Mouse (Mus musculus): Measurements from ENCODE around the gene Tmprss13.

The Tmprss13 gene

GRCm38 (mm10) chr9:45318855-45319254, at the start of gene Tmprss13:
Tmprss13 (plus strand) TSS chr9:45319100.
- no peak for DNase-seq (ENCODE audit: extremely low read depth, insufficient read length, low spot score)

- no peak for DNase-seq (ENCODE audit: extremely low read depth, insufficient read length, low spot score)
Observed at GRCm38 (mm10) chr9:45272213-45272612, 46.7 kb upstream of the Tmprss13 start.

DNA sequence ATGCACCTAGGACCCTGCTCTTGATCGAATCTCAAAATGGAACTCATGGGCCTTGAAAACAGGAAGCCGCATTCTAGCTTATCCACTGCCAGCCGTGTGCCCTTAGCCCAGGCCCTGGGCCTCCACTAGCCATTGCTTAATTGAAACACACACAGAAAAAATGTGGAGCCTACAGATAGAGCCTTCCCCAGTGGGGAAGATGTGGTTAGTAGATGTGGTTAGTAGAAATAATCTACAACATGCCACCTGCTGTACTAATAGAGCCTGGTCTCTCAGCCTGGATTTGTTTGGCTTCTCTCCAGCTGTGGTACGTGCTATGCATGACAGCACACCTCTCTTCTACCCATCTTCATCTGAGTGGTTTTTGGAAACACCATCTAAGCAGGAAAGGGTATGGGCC, 44.7 kb upstream of the Tmprss13 start:
- DNase-seq (ENCODE audit: extremely low read depth, insufficient read length, low spot score) = no peak

DNA sequence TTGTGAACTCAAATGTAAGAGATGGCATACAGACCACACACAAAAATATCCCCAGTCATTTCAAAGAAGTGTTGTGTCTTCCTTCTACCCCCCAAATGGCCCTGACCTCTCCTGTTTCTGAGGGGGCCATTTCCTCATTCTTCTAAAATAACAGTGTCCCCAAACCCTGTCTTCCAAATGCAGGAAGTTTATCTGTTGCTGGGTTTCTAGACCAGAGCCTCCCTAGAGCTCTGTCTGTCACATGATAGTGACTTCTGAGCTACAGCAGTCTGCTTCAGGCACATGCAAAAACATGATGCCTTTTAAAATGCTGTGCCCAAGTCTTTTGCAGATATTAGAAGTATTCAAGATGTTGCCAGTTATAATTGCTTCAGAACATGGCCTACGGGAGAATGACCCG, 44.3 kb upstream of the Tmprss13 start:
- no peak for DNase-seq (ENCODE audit: extremely low read depth, insufficient read length, low spot score)

- no peak for DNase-seq (ENCODE audit: extremely low read depth, insufficient read length, low spot score)
Observed at GRCm38 (mm10) chr9:45280059-45280458, 38.8 kb upstream of the Tmprss13 start.

- DNase-seq (ENCODE audit: extremely low read depth, insufficient read length, low spot score) = no peak
Observed at GRCm38 (mm10) chr9:45280891-45281290, 38.0 kb upstream of the Tmprss13 start.

- DNase-seq (ENCODE audit: extremely low read depth, insufficient read length, low spot score) = no peak
Observed at GRCm38 (mm10) chr9:45282466-45282865, 36.4 kb upstream of the Tmprss13 start.

GRCm38 (mm10) chr9:45291481-45292168, 27.3 kb upstream of the Tmprss13 start:
- no peak for DNase-seq (ENCODE audit: extremely low read depth, insufficient read length, low spot score)

DNA sequence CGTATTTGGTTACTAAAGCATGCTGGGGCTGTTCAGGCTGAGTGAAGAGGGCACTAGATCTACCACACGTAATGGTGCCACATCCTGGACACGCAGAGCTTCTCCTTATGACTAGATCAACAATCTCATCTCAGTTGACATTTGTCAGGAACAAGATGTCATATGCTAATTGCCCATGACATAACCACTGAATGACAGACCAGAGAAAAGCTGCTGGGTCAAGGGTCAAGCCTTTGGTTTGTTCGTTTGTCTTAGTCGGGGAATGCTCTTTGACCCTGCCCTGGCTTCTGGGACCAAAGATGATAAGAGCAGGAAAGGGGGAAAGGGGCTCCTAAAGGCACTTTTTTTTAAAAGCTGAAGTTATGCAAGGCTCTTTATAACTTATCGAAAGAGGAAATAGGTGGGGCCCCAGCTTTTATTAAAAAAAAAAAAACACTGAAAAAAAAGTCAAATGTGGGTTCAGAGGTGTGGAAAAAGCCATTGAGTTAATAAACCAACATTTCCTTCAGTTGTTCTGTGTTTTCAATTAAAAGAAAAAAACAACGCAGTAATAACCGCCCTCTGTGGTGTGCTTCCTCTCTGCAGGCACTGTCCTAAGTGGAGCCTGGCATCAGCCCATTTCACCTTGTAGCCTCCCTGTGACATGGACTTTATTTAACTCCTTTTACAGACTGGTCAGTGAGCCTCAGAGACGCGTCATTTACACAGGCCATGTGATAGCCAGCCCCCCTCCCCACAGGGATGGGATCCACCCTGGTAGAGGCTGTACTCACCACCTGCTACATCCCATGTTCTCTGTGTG, 24.5 kb upstream of the Tmprss13 start:
- no peak for DNase-seq (ENCODE audit: extremely low read depth, insufficient read length, low spot score)

DNA sequence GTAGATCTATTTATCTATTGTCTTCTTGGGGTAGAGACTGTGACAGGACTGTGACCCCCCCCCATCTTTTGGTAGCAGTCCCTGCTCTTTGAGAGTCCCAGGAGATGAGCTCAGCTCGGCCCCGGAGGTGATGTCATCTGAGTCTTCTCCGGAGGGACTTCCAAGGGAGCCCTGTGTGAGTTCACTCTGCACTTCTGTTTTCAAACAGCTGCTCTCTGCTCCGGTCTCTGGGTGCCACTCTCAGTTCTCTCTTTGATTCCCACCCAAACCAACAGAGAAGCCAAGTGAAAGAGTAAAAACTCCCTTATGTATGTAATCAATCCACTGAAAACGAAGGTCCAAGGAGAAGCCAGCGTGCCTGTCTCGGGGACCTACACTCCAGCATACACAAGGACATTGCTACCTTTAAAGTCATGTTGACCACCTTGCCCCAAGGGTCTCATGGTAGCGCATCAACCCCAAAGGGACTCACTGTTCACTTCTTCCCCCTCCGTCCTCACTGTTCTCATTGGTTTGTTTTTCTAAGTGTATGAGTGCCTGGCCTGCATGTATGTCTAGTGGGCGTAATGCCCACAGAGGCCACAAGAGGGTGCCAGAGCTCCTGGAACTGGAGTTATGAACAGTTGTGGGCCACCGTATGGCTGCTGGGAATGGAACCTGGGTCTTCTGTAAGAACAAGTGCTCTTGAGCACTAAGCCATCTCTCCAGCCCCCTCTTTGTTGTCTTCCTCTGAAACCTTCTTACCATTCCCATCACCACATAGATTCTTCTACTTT, 19.5 kb upstream of the Tmprss13 start:
- no peak for DNase-seq (ENCODE audit: extremely low read depth, insufficient read length, low spot score)

GRCm38 (mm10) chr9:45300422-45301104, 18.3 kb upstream of the Tmprss13 start:
- DNase-seq (ENCODE audit: extremely low read depth, insufficient read length, low spot score) = peak; percentile 36

DNA sequence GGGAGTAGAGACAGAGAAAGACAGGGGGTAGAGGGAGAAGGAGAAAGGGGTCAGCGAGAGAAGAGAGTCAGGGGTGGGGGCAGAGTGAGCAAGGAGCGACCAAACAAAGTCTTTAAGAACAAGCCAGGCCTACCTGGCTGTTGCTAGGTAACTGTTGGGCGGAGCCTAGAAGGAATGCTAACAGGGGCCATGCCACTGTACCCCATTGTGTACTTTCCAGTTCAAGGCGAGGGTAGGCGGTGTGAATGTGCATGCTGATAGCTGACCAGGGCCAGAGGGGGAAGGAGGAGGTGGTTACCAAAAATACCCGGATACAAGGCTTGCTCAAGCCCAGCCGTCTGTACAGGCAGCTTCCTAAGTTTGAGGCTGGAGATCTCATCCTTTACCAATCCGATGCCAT, 17.1 kb upstream of the Tmprss13 start:
- DNase-seq (ENCODE audit: extremely low read depth, insufficient read length, low spot score) = no peak

DNA sequence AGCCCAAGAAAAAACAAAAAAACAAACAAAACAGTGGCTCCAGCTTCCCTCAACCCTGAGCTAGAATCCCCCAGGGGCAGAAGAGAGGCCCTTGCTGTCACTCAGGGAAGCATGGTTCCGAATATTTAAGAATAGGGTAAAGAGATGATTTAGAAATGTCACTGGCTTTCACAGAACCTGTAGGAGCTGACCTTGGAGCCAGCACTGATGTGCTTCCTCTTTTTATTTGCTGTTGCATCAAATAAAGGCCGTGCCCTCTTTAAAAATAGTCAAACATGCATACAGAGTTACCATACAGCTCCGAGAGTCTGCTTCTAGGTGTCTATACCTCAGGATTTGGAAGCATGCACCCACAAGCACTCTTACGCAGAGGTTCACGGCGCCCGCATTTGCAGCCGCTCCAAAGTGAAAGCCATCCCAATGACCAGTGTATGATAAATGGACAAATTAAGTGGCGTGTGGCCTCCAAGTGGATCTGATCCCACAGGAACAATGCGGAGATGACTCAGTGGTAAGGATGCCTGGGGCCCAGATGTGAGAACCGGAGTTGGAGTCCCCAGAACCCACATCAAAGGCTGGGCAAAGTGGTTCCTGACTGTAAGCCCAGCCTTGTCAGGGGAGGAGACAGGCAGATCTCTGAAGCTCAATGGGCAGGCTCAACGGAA, 12.0 kb upstream of the Tmprss13 start:
- DNase-seq (ENCODE audit: extremely low read depth, insufficient read length, low spot score) = no peak

DNA sequence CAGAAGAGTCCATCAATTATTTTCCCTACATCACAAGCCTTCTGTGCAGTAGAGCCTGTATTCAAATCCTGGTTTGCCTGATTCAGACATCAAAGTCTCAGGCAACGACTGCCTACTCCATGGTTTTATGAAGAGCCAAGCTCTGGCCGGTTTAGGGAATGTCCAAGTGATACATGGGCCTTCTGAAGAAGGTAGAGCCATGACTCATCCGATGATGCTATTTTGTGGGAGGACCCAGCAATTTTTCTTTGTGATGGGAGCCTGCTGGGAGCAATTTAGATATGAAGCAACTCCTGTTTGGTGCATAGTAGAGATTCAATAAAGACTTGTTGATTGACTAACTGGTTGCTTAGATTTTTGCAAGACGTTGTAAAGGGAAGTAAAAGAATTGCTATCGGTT, 10.4 kb upstream of the Tmprss13 start:
- no peak for DNase-seq (ENCODE audit: extremely low read depth, insufficient read length, low spot score)

DNA sequence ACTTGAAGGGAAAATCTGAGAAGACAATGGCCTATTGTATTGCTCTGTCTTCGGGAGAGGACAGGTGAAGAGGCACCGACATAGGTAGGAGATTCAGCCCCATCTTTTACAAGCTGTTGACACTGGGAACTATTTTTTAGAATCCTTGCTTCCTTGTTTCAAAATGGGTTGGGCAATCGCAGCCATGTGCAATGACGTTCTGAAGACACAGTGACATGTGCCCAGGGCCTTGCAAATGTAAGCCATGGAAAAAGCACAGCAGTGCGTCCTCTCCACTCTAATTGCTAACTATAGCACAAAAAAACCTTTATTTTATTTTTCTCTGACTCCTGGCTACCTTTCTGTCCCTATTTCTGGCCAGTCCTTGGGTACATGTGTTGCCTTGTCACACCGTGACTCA, 7.0 kb upstream of the Tmprss13 start:
- DNase-seq (ENCODE audit: extremely low read depth, insufficient read length, low spot score) = no peak

DNA sequence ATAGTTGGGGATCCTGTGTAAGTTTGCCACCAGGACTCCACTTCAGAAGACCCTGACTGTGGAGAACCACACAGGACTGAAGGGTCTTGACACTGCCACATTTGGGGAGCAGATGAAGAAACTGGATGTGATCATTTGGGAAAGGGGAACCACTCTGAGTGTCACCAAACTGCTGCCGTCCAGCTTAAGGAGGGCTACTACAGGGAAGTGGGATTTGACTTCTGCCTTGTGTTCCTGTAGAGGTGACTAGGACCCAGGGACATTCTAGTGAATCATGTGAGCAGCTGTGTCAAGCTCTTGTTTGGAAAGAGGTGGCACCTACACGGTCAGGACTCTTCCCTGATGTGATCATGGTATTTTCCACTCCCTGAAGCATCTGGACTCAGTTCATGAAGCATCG, 5.0 kb upstream of the Tmprss13 start:
- DNase-seq (ENCODE audit: extremely low read depth, insufficient read length, low spot score) = no peak

DNA sequence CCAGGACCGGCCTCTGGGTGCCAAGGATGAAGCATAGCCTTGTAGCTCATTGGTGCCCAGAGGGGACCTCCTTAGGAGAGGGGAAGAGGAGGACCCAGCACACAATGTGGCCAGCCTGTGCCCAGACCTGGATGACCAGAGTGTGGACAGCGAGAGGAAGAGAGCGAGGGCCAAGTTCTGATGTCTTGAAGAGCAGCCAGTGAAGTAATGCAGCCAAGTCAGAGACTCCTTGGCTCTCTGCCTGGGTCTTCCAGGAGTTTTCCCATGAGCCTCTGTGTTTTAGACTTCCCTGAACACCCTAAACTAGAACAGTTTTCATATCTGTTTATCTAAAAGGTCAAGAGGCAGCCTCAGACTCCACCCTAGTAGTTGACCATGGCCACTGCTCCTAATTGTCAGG, 1.3 kb upstream of the Tmprss13 start:
- no peak for DNase-seq (ENCODE audit: extremely low read depth, insufficient read length, low spot score)

- no peak for DNase-seq (ENCODE audit: extremely low read depth, insufficient read length, low spot score)
Observed at GRCm38 (mm10) chr9:45321465-45321864, 2.6 kb downstream of the Tmprss13 start.

DNA sequence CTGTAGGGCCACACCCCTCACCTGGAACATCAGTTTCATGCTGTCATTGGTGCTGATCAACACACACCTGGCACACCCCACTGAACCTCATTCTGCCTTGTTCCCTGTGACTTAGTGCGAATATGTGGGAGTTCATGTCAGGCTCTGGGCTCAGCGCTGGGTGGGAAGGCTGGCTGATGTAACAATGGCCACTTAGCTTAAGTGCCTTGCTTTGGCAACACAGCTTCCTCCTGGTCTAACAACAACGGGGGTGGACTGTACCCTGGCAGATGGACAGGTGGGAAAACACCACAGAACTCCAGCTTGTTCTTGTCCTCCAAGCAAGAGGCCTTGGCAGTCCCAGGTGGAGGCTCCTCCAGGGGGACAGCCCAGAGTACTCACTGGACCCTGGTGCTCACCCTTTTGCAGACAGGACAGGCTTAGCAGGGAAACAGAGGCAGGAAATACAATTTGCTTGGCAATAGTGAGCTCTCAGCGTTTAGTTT, 3.1 kb downstream of the Tmprss13 start:
- no peak for DNase-seq (ENCODE audit: extremely low read depth, insufficient read length, low spot score)

DNA sequence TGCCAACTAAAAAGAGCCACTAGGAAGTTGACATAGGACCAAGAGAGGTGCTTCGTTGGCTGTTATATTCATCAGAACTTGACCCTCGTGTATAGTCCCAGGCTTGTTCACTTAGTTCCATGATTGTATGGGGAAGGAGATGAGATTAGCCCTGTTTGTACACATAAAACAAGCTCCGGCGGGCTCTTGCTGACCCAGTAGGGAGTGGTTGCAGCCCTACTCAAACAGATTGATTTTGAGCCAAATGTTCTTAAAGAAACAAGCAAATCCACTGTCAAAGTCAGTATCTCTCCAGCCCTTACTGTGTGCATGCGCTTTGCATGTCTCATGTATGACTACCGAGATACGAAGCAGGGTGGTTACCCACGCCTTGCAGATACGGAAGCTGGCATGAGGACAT, 7.5 kb downstream of the Tmprss13 start:
- no peak for DNase-seq (ENCODE audit: extremely low read depth, insufficient read length, low spot score)
